Mouse (Mus musculus): ENCODE measurements around the gene Foxp3. TPM values are rescaled to one million over a fixed set of nuclear protein-coding genes. Genes with fewer than 3 reads are reported as not detected.

Gene Foxp3
- 7.7 and 10.3 TPM in 2 replicates for polyA plus RNA-seq (2012; rRNA removed)

DNA sequence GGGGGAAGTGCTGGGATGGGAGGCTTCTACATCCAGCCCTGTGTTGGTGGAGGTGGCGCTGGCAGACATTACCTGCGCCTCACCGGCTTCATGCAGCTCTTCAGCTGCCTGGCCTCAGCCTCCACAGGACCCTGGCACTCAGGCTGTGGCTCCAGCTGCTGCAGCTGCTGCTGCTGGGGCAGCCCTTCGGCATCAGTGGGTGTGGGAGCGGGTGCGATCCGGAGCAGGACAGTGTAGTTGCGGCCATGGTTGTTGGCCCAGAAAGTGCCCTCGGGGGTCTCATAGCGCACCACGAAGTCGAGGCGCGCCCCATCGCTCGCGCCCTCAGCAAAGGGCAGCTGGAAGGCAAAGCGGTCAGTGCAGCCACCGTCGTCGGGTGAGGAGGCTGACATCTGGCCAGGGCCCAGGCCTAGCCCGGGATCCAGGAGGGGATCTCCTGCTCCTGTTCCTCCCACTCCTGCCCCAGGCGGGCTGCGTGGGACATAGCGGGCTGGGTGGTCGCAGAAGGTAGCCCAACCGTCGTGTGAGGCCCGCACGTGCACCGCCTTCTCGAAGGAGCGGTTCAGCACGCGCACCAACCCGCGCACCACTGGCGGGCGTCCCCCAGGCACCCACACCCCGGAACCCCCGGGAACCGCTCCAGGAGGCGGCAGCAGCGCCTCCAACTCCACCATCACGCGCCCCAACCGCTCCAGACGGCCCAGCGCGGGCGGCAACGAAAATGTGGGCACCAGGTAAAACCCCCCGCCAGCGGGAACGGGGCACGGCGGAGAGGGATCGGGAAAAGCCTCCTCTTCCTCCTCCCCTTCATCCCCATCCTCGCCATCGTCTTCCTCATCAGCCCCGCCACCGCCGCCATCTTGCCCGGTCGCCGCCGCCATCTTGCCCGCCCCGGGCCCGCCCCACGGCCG lies at the start of gene Foxp3:
TSS of gene Foxp3 (plus strand) at position 469 of the 911 bp plus-strand sequence.
- no peak for TF ChIP-seq CTCF (IDR thresholded peaks at IDR 0.05; ENCODE audit: borderline replicate concordance, control insufficient read depth, extremely low read depth, insufficient read depth, low read length, poor library complexity)
- TF ChIP-seq POLR2A (IDR thresholded peaks at IDR 0.05; ENCODE audit: control insufficient read depth, extremely low read depth, insufficient read depth, low read length, poor library complexity), result no peak
- H3K27ac ChIP-seq (ENCODE audit: control insufficient read depth, insufficient read depth, low read length), result peak within 1 kb of the TSS; percentile 85
- no peak for DNase-seq
- no peaks in the 10 kb centered on the region for H3K36me3 ChIP-seq (ENCODE audit: control insufficient read depth, insufficient read depth, low read length)
- H3K27me3 ChIP-seq (ENCODE audit: control insufficient read depth, insufficient read depth, low read length), result no peaks in the 10 kb centered on the region
- WGBS, result 34% methylated on average over 63 of the region's 72 CpGs
- peaks cover 34% of the 10 kb centered on the region for H3K4me1 ChIP-seq (replicated peaks; ENCODE audit: control insufficient read depth, insufficient read depth, low read length)
- H3K4me3 ChIP-seq (ENCODE audit: control insufficient read depth, insufficient read depth, low read length), result peak within 1 kb of the TSS; percentile 60

DNA sequence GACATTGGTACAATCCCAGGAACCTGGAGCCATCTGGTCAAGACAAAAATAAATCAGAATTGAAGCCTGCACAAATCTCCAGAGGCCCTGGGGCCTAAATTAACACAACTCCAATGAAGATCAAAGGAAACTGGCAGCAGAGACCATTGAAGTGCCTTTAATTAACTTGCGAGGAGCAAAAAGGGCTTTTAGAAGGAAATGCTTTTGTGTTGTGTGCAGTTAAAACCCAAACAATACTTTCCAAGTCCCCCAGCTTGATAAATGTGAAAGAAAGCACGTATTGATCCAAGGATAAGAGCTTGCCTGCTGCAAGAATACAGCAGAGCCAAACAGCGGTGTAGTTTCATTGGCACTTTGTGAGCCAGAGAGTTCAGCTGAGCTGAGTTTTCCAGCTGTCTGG lies 48.5 kb upstream of the Foxp3 start:
- no peak for DNase-seq
- Histone ChIP-seq H3K27ac (ENCODE audit: control insufficient read depth, insufficient read depth, low read length) (no peak overlapping the region), H3K4me3 (ENCODE audit: control insufficient read depth, insufficient read depth, low read length) (no peak overlapping the region), H3K4me1 (replicated peaks; ENCODE audit: control insufficient read depth, insufficient read depth, low read length) (no peaks in the 10 kb centered on the region), H3K36me3 (ENCODE audit: control insufficient read depth, insufficient read depth, low read length) (no peaks in the 10 kb centered on the region), H3K27me3 (ENCODE audit: control insufficient read depth, insufficient read depth, low read length) (no peaks in the 10 kb centered on the region)
- 92% methylated on average over 3 of the region's 3 CpGs for WGBS
- TF ChIP-seq CTCF (IDR thresholded peaks at IDR 0.05; ENCODE audit: borderline replicate concordance, control insufficient read depth, extremely low read depth, insufficient read depth, low read length, poor library complexity), result no peak
- TF ChIP-seq POLR2A (IDR thresholded peaks at IDR 0.05; ENCODE audit: control insufficient read depth, extremely low read depth, insufficient read depth, low read length, poor library complexity), result no peak

DNA sequence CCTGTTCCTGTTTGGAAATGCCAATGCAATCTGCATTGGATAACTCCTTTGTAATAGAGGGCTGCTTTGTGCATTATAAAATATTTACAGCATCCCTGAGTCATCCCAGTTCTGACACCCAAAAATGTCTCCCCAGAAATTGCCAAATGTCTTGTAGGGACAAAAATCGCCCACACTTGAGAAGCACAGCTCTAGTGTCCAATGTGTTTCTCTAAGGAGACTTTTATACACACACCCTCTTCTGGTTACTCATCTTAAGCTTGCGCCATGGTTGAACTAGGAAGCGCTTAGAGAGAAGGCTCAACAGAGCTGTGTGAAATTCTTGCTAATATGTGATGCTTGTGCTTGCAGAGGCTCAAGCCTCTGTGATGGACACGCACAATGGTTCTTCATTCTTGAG lies 20.0 kb upstream of the Foxp3 start:
- Histone ChIP-seq H3K4me3 (ENCODE audit: control insufficient read depth, insufficient read depth, low read length) (no peak overlapping the region), H3K36me3 (ENCODE audit: control insufficient read depth, insufficient read depth, low read length) (no peaks in the 10 kb centered on the region), H3K27ac (ENCODE audit: control insufficient read depth, insufficient read depth, low read length) (no peak overlapping the region), H3K4me1 (replicated peaks; ENCODE audit: control insufficient read depth, insufficient read depth, low read length) (no peaks in the 10 kb centered on the region), H3K27me3 (ENCODE audit: control insufficient read depth, insufficient read depth, low read length) (no peaks in the 10 kb centered on the region)
- no peak for DNase-seq
- no peak for TF ChIP-seq CTCF (IDR thresholded peaks at IDR 0.05; ENCODE audit: borderline replicate concordance, control insufficient read depth, extremely low read depth, insufficient read depth, low read length, poor library complexity)
- no peak for TF ChIP-seq POLR2A (IDR thresholded peaks at IDR 0.05; ENCODE audit: control insufficient read depth, extremely low read depth, insufficient read depth, low read length, poor library complexity)
- 98% methylated on average over 4 of the region's 4 CpGs for WGBS

DNA sequence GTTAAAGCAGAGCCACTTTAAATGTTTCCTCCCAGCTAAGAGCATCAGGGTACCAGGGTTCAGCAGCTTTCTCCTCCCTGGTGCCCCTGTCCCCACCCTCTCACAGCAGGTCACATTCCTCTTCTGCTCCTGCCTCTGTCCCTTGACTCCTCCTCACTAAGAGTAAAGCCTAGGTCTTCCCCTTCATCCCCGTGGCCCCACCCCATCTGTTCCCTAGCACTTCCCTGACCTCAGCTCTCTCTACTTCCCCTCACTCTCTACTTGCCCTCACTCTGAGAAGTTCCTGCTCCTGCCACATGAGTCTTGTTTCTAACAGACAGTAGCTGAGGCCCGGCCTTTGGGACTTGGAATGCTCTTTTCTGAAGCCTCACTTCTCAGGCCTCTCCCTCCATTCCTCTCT lies 10.4 kb upstream of the Foxp3 start:
- Histone ChIP-seq H3K4me1 (replicated peaks; ENCODE audit: control insufficient read depth, insufficient read depth, low read length) (peaks cover 6% of the 10 kb centered on the region), H3K27ac (ENCODE audit: control insufficient read depth, insufficient read depth, low read length) (no peak overlapping the region), H3K27me3 (ENCODE audit: control insufficient read depth, insufficient read depth, low read length) (no peaks in the 10 kb centered on the region), H3K36me3 (ENCODE audit: control insufficient read depth, insufficient read depth, low read length) (no peaks in the 10 kb centered on the region), H3K4me3 (ENCODE audit: control insufficient read depth, insufficient read depth, low read length) (no peak overlapping the region)
- DNase-seq, result no peak
- 38% methylated on average over 2 of the region's 2 CpGs for WGBS
- no peak for TF ChIP-seq POLR2A (IDR thresholded peaks at IDR 0.05; ENCODE audit: control insufficient read depth, extremely low read depth, insufficient read depth, low read length, poor library complexity)
- no peak for TF ChIP-seq CTCF (IDR thresholded peaks at IDR 0.05; ENCODE audit: borderline replicate concordance, control insufficient read depth, extremely low read depth, insufficient read depth, low read length, poor library complexity)

DNA sequence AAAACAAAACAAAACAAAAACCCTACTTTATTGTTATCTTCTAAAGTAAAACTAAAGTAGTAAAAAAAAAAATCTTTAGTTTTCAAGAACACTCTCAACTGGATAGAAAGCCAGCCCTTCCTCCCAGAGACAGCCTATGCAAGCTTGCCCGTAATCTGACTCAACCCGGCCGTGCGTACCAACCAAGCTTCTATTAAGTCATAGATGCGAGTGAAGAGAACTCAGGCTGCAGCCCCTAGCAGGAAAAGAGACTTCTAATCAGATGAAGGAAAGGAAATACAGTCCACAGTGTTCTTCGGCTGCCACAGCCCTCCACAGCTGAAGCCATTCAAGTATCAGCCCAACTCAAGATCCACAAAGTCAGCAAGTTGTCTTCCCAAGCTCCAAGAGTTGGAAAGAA lies 7.1 kb upstream of the Foxp3 start:
- Histone ChIP-seq H3K36me3 (ENCODE audit: control insufficient read depth, insufficient read depth, low read length) (no peaks in the 10 kb centered on the region), H3K4me3 (ENCODE audit: control insufficient read depth, insufficient read depth, low read length) (no peak overlapping the region), H3K27ac (ENCODE audit: control insufficient read depth, insufficient read depth, low read length) (peak overlapping the region; percentile 43; the same call in 1 of the 2 replicates), H3K4me1 (replicated peaks; ENCODE audit: control insufficient read depth, insufficient read depth, low read length) (peaks cover 17% of the 10 kb centered on the region), H3K27me3 (ENCODE audit: control insufficient read depth, insufficient read depth, low read length) (no peaks in the 10 kb centered on the region)
- no peak for DNase-seq
- TF ChIP-seq POLR2A (IDR thresholded peaks at IDR 0.05; ENCODE audit: control insufficient read depth, extremely low read depth, insufficient read depth, low read length, poor library complexity) (no peak), CTCF (IDR thresholded peaks at IDR 0.05; ENCODE audit: borderline replicate concordance, control insufficient read depth, extremely low read depth, insufficient read depth, low read length, poor library complexity) (no peak)
- 25% methylated on average over 6 of the region's 6 CpGs for WGBS

DNA sequence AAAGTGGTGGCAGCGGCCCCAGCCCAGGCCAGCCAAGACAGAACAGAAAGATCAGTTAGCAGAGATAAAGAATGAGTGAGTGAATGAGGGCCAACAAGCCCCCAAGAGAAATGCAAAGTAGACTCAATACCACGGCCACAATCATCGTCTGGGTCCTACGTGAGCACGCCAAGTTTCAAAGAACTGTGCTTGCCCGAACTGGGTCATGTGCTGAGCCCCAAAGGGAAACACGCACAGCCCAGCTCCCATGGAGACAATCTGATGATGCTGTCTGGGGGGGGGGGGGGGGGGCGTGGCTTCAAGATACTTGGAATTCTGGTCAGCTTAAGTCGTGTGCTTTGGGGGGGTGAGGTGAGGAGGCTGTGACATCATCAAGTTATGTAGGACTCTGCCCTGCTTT lies 6.0 kb upstream of the Foxp3 start:
- Histone ChIP-seq H3K27me3 (ENCODE audit: control insufficient read depth, insufficient read depth, low read length) (no peaks in the 10 kb centered on the region), H3K4me1 (replicated peaks; ENCODE audit: control insufficient read depth, insufficient read depth, low read length) (peaks cover 26% of the 10 kb centered on the region), H3K4me3 (ENCODE audit: control insufficient read depth, insufficient read depth, low read length) (no peak overlapping the region), H3K36me3 (ENCODE audit: control insufficient read depth, insufficient read depth, low read length) (no peaks in the 10 kb centered on the region), H3K27ac (ENCODE audit: control insufficient read depth, insufficient read depth, low read length) (no peak overlapping the region)
- DNase-seq, result no peak
- WGBS, result 97% methylated on average over 8 of the region's 9 CpGs
- TF ChIP-seq CTCF (IDR thresholded peaks at IDR 0.05; ENCODE audit: borderline replicate concordance, control insufficient read depth, extremely low read depth, insufficient read depth, low read length, poor library complexity), result no peak
- TF ChIP-seq POLR2A (IDR thresholded peaks at IDR 0.05; ENCODE audit: control insufficient read depth, extremely low read depth, insufficient read depth, low read length, poor library complexity), result no peak
